8 mouse cellular contexts compared by ENCODE assay signal in the genomic region with DNA sequence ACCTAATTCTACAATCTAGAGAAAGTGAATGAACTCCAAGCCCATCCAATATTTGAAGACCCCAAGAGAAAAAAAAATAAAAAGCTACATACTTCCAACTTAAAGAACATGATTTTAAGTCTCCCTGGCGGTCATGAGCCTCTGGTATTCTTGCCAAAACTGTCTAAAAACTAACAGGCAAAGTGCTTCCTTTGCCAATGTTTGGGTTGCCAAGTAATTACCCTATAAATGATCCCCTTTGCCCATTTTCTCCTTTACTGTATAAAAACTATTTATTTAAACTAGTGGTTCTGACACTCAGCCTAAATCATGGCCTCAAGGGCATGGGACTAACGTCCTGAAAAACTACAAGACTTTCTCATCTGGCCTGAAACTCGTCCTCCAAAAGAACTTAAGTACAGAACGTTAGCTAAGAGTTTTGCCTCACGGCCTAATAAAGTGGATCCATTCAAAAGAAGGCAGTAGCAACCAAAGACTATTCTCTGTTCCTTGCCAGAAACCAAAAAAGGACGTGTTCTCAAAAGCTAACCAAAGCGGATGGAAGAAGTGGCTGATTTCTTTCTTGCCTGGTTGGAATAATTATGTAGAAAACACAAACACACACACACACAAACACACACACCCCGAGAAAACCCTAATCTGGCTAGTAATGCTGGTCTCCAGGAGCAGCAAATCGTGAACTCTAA. TPM values are rescaled to one million over a fixed set of nuclear protein-coding genes. Genes with fewer than 3 reads are reported as not detected.
DNase-seq lines count a peak whose midpoint lies in the region; ATAC-seq lines count a peak whose summit lies in the region.

No protein-coding gene starts in this region.

- H3K4me2 ChIP-seq in hindbrain, embryonic 11.5 days (replicated peaks; ENCODE audit: low read depth, low read length) = peak overlapping the region; percentile 86
- peak overlapping the region; percentile 82 for H3K4me2 ChIP-seq in midbrain, embryonic 13.5 days (replicated peaks)

- no peaks in the 10 kb centered on the region for H3K4me1 ChIP-seq in hindbrain, embryonic 11.5 days (replicated peaks; ENCODE audit: control insufficient read depth, insufficient read depth, low read length)
- peaks cover 16% of the 10 kb centered on the region for H3K4me1 ChIP-seq in midbrain, embryonic 13.5 days (replicated peaks)

- no peaks in the 10 kb centered on the region for H3K27me3 ChIP-seq in hindbrain, embryonic 11.5 days (ENCODE audit: control insufficient read depth, insufficient read depth, low read length)
- no peaks in the 10 kb centered on the region for H3K27me3 ChIP-seq in midbrain, embryonic 13.5 days

- no peak for ATAC-seq in hindbrain, embryonic 11.5 days (ENCODE audit: low FRiP score)
- ATAC-seq in midbrain, embryonic 13.5 days = no peak

- H3K9ac ChIP-seq in hindbrain, embryonic 11.5 days (ENCODE audit: low read depth, low read length) = peak overlapping the region; percentile 85; the same call in 1 of the 2 replicates
- H3K9ac ChIP-seq in midbrain, embryonic 13.5 days (replicated peaks) = peak overlapping the region; percentile 75

- no peaks in the 10 kb centered on the region for H3K9me3 ChIP-seq in hindbrain, embryonic 11.5 days (ENCODE audit: control insufficient read depth, low read length)
- H3K9me3 ChIP-seq in midbrain, embryonic 13.5 days = no peaks in the 10 kb centered on the region

- peak; percentile 11 to 24 for DNase-seq in kidney, adult 8-10 months
- DNase-seq in kidney, postnatal 25 days = no peak
- DNase-seq in adipocyte (ENCODE audit: low spot score) = peak; percentile 49
- DNase-seq in hindbrain, embryonic 11.5 days (ENCODE audit: low spot score) = no peak
- DNase-seq in spleen, postnatal 10 days (ENCODE audit: low spot score in 2 of 2) = no peak
- no peak for DNase-seq in layer of hippocampus, postnatal 10 days (ENCODE audit: low spot score in 2 of 2)
- no peak for DNase-seq in right cerebral cortex, adult 18-20 months

- H3K4me3 ChIP-seq in hindbrain, embryonic 11.5 days (ENCODE audit: low read depth, low read length) = peak overlapping the region; percentile 82
- H3K4me3 ChIP-seq in midbrain, embryonic 13.5 days (replicated peaks) = peak overlapping the region; percentile 60

- H3K36me3 ChIP-seq in hindbrain, embryonic 11.5 days (ENCODE audit: control insufficient read depth, insufficient read depth, low read length) = no peaks in the 10 kb centered on the region
- H3K36me3 ChIP-seq in midbrain, embryonic 13.5 days = no peaks in the 10 kb centered on the region

- H3K27ac ChIP-seq in hindbrain, embryonic 11.5 days (ENCODE audit: low read depth, low read length) = no peak overlapping the region
- no peak overlapping the region for H3K27ac ChIP-seq in midbrain, embryonic 13.5 days

- WGBS in hindbrain, embryonic 11.5 days = 56% methylated on average over 9 of the region's 9 CpGs
- WGBS in midbrain, embryonic 13.5 days = 49% methylated on average over 9 of the region's 9 CpGs

RNA-seq across cellular contexts. Expression of a gene that starts 12.9 kb away (rescaled TPM):
- 16.9 and 17.5 TPM in 2 replicates for polyA plus RNA-seq in hindbrain, embryonic 11.5 days (2014; fragmentation: Nextera tagmentation; extraction: Ambion mirVana)
- 13.6 and 14.9 TPM in 2 replicates for polyA plus RNA-seq in midbrain, embryonic 13.5 days (2015; fragmentation: Nextera tagmentation; extraction: Ambion mirVana)
- total RNA-seq in layer of hippocampus, postnatal 10 days (2021) = 10 to 100 TPM; 14.7 to 17.8 TPM

RNA-seq across cellular contexts. Expression of a gene that starts 53.1 kb away (rescaled TPM):
- 6.7 and 9.1 TPM in 2 replicates for polyA plus RNA-seq in hindbrain, embryonic 11.5 days (2014; fragmentation: Nextera tagmentation; extraction: Ambion mirVana)
- 6.7 and 7.2 TPM in 2 replicates for polyA plus RNA-seq in midbrain, embryonic 13.5 days (2015; fragmentation: Nextera tagmentation; extraction: Ambion mirVana)
- 1 to 10 TPM; 6.3 to 7.1 TPM for total RNA-seq in layer of hippocampus, postnatal 10 days (2021)

Comparison
In these comparisons a context has a peak if more than half of its experiments do, and no peak if none do; other contexts are left out.
1. DNase-seq: peak in kidney, adult 8-10 months (2 of 2) and adipocyte (single experiment); none in kidney, postnatal 25 days (0 of 2), hindbrain, embryonic 11.5 days (single experiment), spleen, postnatal 10 days (0 of 2), layer of hippocampus, postnatal 10 days (0 of 2) and right cerebral cortex, adult 18-20 months (single experiment).